ENCODE assay signal across 9 mouse cellular contexts in the genomic region with DNA sequence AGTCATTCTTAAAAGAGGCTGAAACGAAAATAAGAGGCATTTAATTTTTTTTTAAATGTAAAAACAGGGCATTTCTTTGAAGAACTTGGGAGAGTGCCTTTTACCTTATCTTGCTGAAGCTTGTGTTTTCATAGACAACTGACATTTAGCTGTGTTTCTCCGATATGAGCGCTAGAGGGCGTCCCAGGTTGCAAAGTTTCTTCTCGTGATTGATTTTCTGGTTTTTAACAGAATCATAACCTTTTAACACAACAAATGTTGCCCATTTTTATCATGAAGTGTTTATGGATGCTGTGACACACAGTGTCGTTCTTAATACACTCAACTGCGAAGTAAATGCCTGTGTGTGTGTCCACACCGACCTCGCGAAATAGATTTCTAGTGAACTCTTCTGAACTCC. TPM values are rescaled to one million over a fixed set of nuclear protein-coding genes. Genes with fewer than 3 reads are reported as not detected.
DNase-seq lines count a peak whose midpoint lies in the region; ATAC-seq and TF ChIP-seq lines count a peak whose summit lies in the region.
"Had no signal": no experiment of that assay in that cellular context is flagged by ENCODE, and none has a peak within 500 bp of the region (broad histone marks: within the 10 kb centered on the region; RNA-seq: fewer than 3 reads in every experiment).

No protein-coding gene starts in this region.

- no peak; the same call in none of the 2 replicates for TF ChIP-seq RAD21 in CH12.LX (IDR thresholded peaks at IDR 0.05; ENCODE audit: low read depth, low read length)

- H3K79me2 ChIP-seq in CH12.LX (replicated peaks; ENCODE audit: control insufficient read depth, extremely low read depth, insufficient read depth, poor library complexity, severe bottlenecking) = no peaks in the 10 kb centered on the region

- in situ Hi-C loops in CH12.LX (cut with MboI; ENCODE audit: low pct_ligation_motif_present, low pct_unique_long_range_greater_than_20kb, low sequenced_read_pairs) = no loop called here

- 20% methylated on average over 10 of the region's 10 CpGs for WGBS in liver, embryonic 13.5 days (ENCODE audit: insufficient replicate concordance)
- WGBS in intestine, embryonic 15.5 days = 23% methylated on average over 10 of the region's 10 CpGs

- H3K9ac ChIP-seq in CH12.LX (ENCODE audit: insufficient read depth, low read depth) = no peak overlapping the region
- H3K9ac ChIP-seq in liver, embryonic 13.5 days = no peak overlapping the region
- no peak overlapping the region for H3K9ac ChIP-seq in intestine, embryonic 15.5 days
- H3K9ac ChIP-seq: limb, embryonic 15.5 days had no signal

- H3K4me3 ChIP-seq in CH12.LX (replicated peaks in 1 of 3; ENCODE audit: low read depth in 2 of 3, low read length in 2 of 3, poor library complexity in 1 of 3) = no peak overlapping the region
- no peak overlapping the region for H3K4me3 ChIP-seq in liver, embryonic 13.5 days (replicated peaks)
- H3K4me3 ChIP-seq in intestine, embryonic 15.5 days (replicated peaks) = no peak overlapping the region
- H3K4me3 ChIP-seq: limb, embryonic 15.5 days had no signal

- H3K9me3 ChIP-seq in CH12.LX (replicated peaks; ENCODE audit: low read length) = peaks cover 6% of the 10 kb centered on the region
- H3K9me3 ChIP-seq in liver, embryonic 13.5 days (replicated peaks) = no peaks in the 10 kb centered on the region
- no peaks in the 10 kb centered on the region for H3K9me3 ChIP-seq in intestine, embryonic 15.5 days
- H3K9me3 ChIP-seq: limb, embryonic 15.5 days had no signal

- peaks cover 0 to 3% of the 10 kb centered on the region in 2 experiments for H3K36me3 ChIP-seq in CH12.LX (replicated peaks in 1 of 2; ENCODE audit: control insufficient read depth in 1 of 2, insufficient read depth in 1 of 2, low read length in 1 of 2)
- H3K36me3 ChIP-seq in liver, embryonic 13.5 days = no peaks in the 10 kb centered on the region
- H3K36me3 ChIP-seq in intestine, embryonic 15.5 days = no peaks in the 10 kb centered on the region
- H3K36me3 ChIP-seq: limb, embryonic 15.5 days had no signal

- H3K27me3 ChIP-seq in CH12.LX (replicated peaks) = no peaks in the 10 kb centered on the region
- no peaks in the 10 kb centered on the region for H3K27me3 ChIP-seq in liver, embryonic 13.5 days
- no peaks in the 10 kb centered on the region for H3K27me3 ChIP-seq in intestine, embryonic 15.5 days (replicated peaks)
- H3K27me3 ChIP-seq: limb, embryonic 15.5 days had no signal

- no peak overlapping the region; the same call in 1 of the 2 replicates for H3K27ac ChIP-seq in CH12.LX (ENCODE audit: insufficient read depth, low read depth)
- no peak overlapping the region for H3K27ac ChIP-seq in liver, embryonic 13.5 days
- no peak overlapping the region for H3K27ac ChIP-seq in intestine, embryonic 15.5 days
- H3K27ac ChIP-seq: limb, embryonic 15.5 days had no signal

- no peak for TF ChIP-seq POLR2A in CH12.LX (IDR thresholded peaks at IDR 0.05; ENCODE audit: low read depth, low read length)

- peaks cover 8 to 50% of the 10 kb centered on the region in 2 experiments; a peak in 3 of 4 replicates for H3K4me1 ChIP-seq in CH12.LX (ENCODE audit: control insufficient read depth in 1 of 2, insufficient read depth in 2 of 2)
- 0 out of 2 replicates have a peak, but pooled peaks cover 4% of the 10 kb centered on the region for H3K4me1 ChIP-seq in liver, embryonic 13.5 days (replicated peaks)
- no peaks in the 10 kb centered on the region for H3K4me1 ChIP-seq in intestine, embryonic 15.5 days (replicated peaks)
- H3K4me1 ChIP-seq: limb, embryonic 15.5 days had no signal

- dilution Hi-C loops in CH12.LX (cut with MboI; ENCODE audit: extremely low pct_ligation_motif_present, extremely low pct_unique_long_range_greater_than_20kb, low sequenced_read_pairs) = no loop called here

- peak; percentile 23 for DNase-seq in layer of hippocampus, adult 11-12 months (ENCODE audit: low spot score)
- DNase-seq in layer of hippocampus, adult 9-11 months = no peak
- DNase-seq in CH12.LX (ENCODE audit: extremely low read depth) (peak; percentile 83), R1 (ENCODE audit: low read depth, low spot score) (peak; percentile 39)
- peak; percentile 17 for DNase-seq in forelimb bud, embryonic 11.5 days (ENCODE audit: low read depth, low spot score)
- DNase-seq in liver, embryonic 13.5 days = peak; percentile 13
- peak; percentile 63 to 66 for DNase-seq in thymus, postnatal 36 days

- TF ChIP-seq EP300 in CH12.LX (IDR thresholded peaks at IDR 0.05; ENCODE audit: low read length) = no peak

- TF ChIP-seq CTCF in CH12.LX (conservative IDR thresholded peaks at IDR 0.05 in 1 of 2, IDR thresholded peaks at IDR 0.05 in 1 of 2; ENCODE audit: low read depth in 2 of 2, low read length in 2 of 2) = peak; percentile 87 to 97

- ATAC-seq in liver, embryonic 13.5 days (ENCODE audit: low read depth) = no peak
- ATAC-seq in intestine, embryonic 15.5 days = no peak

- H3K4me2 ChIP-seq in CH12.LX (ENCODE audit: insufficient read depth, low read depth, poor library complexity, severe bottlenecking) = no peak overlapping the region
- no peak overlapping the region for H3K4me2 ChIP-seq in liver, embryonic 13.5 days
- H3K4me2 ChIP-seq in intestine, embryonic 15.5 days (replicated peaks) = no peak overlapping the region
- H3K4me2 ChIP-seq: limb, embryonic 15.5 days had no signal

TF ChIP-seq in CH12.LX, 34 proteins besides CTCF, POLR2A, EP300 and RAD21:
- TF ChIP-seq MAX (IDR thresholded peaks at IDR 0.05; ENCODE audit: low read length) = no peak
- TF ChIP-seq ETS1 (conservative IDR thresholded peaks at IDR 0.05; ENCODE audit: low read depth, low read length) = no peak
- TF ChIP-seq PAX5 (IDR thresholded peaks at IDR 0.05; ENCODE audit: low read length) = no peak
- no peak for TF ChIP-seq MEF2A (IDR thresholded peaks at IDR 0.05; ENCODE audit: borderline replicate concordance, low read depth, low read length)
- TF ChIP-seq JUND (conservative IDR thresholded peaks at IDR 0.05; ENCODE audit: low read depth, low read length) = peak; percentile 54; the same call in 1 of the 2 replicates
- no peak for TF ChIP-seq MXI1 (IDR thresholded peaks at IDR 0.05; ENCODE audit: low read depth, low read length)
- TF ChIP-seq BHLHE40 (IDR thresholded peaks at IDR 0.05; ENCODE audit: low read depth, low read length) = peak; percentile 10; the same call in 1 of the 2 replicates
- TF ChIP-seq USF2 (conservative IDR thresholded peaks at IDR 0.05; ENCODE audit: low read depth, low read length) = no peak
- 0 out of 2 replicates have a peak, but pooled peaks have one; percentile 40 for TF ChIP-seq TBP (conservative IDR thresholded peaks at IDR 0.05; ENCODE audit: low read depth, low read length)
- peak; percentile 98 for TF ChIP-seq SMC3 (IDR thresholded peaks at IDR 0.05; ENCODE audit: low read depth, low read length)
- peak; percentile 93 for TF ChIP-seq ZC3H11A (IDR thresholded peaks at IDR 0.05; ENCODE audit: low read depth, low read length)
- TF ChIP-seq GABPA (IDR thresholded peaks at IDR 0.05; ENCODE audit: insufficient replicate concordance, low read depth, low read length) = no peak
- peak; percentile 29; the same call in 1 of the 2 replicates for TF ChIP-seq SIN3A (IDR thresholded peaks at IDR 0.05; ENCODE audit: low read length)
- no peak for TF ChIP-seq MAZ (IDR thresholded peaks at IDR 0.05; ENCODE audit: low read depth, low read length)

RNA-seq across cellular contexts. Expression of gene Zpbp, which starts 37.7 kb away (rescaled TPM):
- total RNA-seq in CH12.LX (2012; rRNA removed) (0.34 TPM in 2 replicates), CH12.LX (2014; rRNA removed) (0.62 and 0.66 TPM in 2 replicates)
- polyA plus RNA-seq in CH12.LX (2012; ENCODE audit: insufficient read length, low read depth) = 0.25 and 0.50 TPM in 2 replicates
- polyA plus RNA-seq in liver, embryonic 13.5 days (2015; fragmentation: Nextera tagmentation; extraction: Ambion mirVana) = 0.22 and 0.29 TPM in 2 replicates
- 0.46 and 0.53 TPM in 2 replicates for polyA plus RNA-seq in intestine, embryonic 15.5 days (2015; fragmentation: Nextera tagmentation; extraction: Ambion mirVana)

RNA-seq across cellular contexts. Expression of gene Spata48, which starts 38.0 kb away (rescaled TPM):
- 0.42 and 1.5 TPM in 2 replicates for total RNA-seq in CH12.LX (2012; rRNA removed)
- total RNA-seq in CH12.LX (2014; rRNA removed) = 0.22 and 0.51 TPM in 2 replicates
- 0.35 and 0.44 TPM in 2 replicates for polyA plus RNA-seq in CH12.LX (2012; ENCODE audit: insufficient read length, low read depth)
- 0.56 and 0.58 TPM in 2 replicates for polyA plus RNA-seq in liver, embryonic 13.5 days (2015; fragmentation: Nextera tagmentation; extraction: Ambion mirVana)
- 0.98 TPM in 1 of 2 replicates, not detected in the other for polyA plus RNA-seq in intestine, embryonic 15.5 days (2015; fragmentation: Nextera tagmentation; extraction: Ambion mirVana)
